Mouse (Mus musculus): ENCODE results near the gene Stat2. TPM values are rescaled to one million over a fixed set of nuclear protein-coding genes. Genes with fewer than 3 reads are reported as not detected.

Stat2 gene
- 10.5 and 14.0 TPM in 2 replicates for polyA plus RNA-seq (2015; fragmentation: Nextera tagmentation; extraction: Ambion mirVana)

DNA sequence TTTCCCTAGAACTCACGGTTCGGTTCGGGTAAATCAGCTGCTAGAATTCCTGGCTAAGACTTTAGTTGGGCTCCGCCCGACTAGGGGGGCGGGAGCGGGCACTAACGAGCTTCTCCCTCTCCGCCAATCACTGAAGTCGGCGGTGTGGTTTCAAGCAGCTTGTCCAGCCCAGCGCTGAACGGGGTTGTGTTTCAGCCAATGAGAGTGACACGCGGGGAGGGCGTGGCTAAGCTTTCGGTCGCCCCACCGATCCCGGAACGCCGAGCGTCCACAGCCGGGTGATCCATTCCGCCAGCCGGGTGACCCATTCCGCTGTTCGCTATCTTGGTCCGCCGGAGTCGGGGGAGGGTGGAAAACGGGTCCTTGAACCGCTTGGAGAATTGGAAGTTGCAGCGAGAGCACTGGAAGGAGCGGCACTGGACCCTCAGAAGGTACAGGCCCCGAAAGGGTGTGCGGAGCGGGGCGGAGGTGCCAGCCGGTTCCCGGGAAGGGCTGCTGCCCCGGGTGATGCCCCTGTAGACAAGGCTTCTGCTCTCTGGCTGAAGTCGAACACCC, at the start of gene Stat2:
TSS of gene Stat2 (plus strand) at position 273 of the 555 bp plus-strand sequence.
- peaks cover 14% of the 10 kb centered on the region; the same call in 1 of the 2 replicates for H3K4me1 ChIP-seq
- peak within 1 kb of the TSS; percentile 68 for H3K9ac ChIP-seq
- WGBS: under 1% methylated on average over 43 of the region's 43 CpGs
- H3K4me3 ChIP-seq: peak within 1 kb of the TSS; percentile 72
- no peaks in the 10 kb centered on the region for H3K27me3 ChIP-seq
- H3K36me3 ChIP-seq: no peaks in the 10 kb centered on the region
- peak; percentile 100 for ATAC-seq (ENCODE audit: borderline replicate concordance, extremely low read depth, low FRiP score, low TSS enrichment)
- H3K27ac ChIP-seq: peak within 1 kb of the TSS; percentile 54
- no peaks in the 10 kb centered on the region for H3K9me3 ChIP-seq
- H3K4me2 ChIP-seq: peak within 1 kb of the TSS; percentile 65

GRCm38 (mm10) chr10:128221533-128222286, 48.6 kb upstream of the Stat2 start:
- no peaks in the 10 kb centered on the region for H3K36me3 ChIP-seq
- no peak for ATAC-seq (ENCODE audit: borderline replicate concordance, extremely low read depth, low FRiP score, low TSS enrichment)
- H3K27me3 ChIP-seq: no peaks in the 10 kb centered on the region
- H3K27ac ChIP-seq: no peak overlapping the region
- H3K4me2 ChIP-seq: no peak overlapping the region
- H3K9me3 ChIP-seq: no peaks in the 10 kb centered on the region
- 0 out of 2 replicates have a peak, but pooled peaks cover 2% of the 10 kb centered on the region for H3K4me1 ChIP-seq
- WGBS: 52% methylated on average over 16 of the region's 16 CpGs
- no peak overlapping the region for H3K4me3 ChIP-seq
- no peak overlapping the region for H3K9ac ChIP-seq

DNA sequence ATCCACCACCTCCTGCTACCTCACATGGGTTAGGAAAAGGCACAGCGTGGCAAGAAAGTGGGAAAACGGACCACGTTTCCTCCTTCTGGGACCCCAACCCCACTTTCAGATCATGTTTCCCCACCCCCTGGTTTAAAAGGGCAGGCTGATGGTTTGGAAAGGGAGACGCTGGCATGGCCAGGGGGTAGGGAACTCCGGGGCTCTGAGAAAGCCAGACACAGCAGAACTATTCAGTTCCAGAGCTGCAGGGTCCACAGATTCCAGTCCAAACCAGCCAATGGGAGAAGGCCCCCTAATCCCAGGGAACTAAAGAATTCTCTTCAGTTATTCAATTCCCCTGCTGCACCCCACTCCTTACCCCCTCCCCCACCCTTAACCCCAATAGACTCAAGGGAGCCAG, 45.3 kb upstream of the Stat2 start:
- Histone ChIP-seq H3K4me1 (0 out of 2 replicates have a peak, but pooled peaks cover 2% of the 10 kb centered on the region), H3K4me3 (no peak overlapping the region), H3K9ac (no peak overlapping the region), H3K36me3 (no peaks in the 10 kb centered on the region), H3K9me3 (no peaks in the 10 kb centered on the region), H3K4me2 (no peak overlapping the region), H3K27ac (no peak overlapping the region), H3K27me3 (no peaks in the 10 kb centered on the region)
- 52% methylated on average over 5 of the region's 5 CpGs for whole genome bisulfite sequencing
- ATAC-seq (ENCODE audit: borderline replicate concordance, extremely low read depth, low FRiP score, low TSS enrichment): no peak

GRCm38 (mm10) chr10:128225538-128225937, 44.8 kb upstream of the Stat2 start, which contains the start of gene Mip:
Mip (plus strand) TSS chr10:128225838.
- Histone ChIP-seq H3K4me1 (0 out of 2 replicates have a peak, but pooled peaks cover 2% of the 10 kb centered on the region), H3K9me3 (no peaks in the 10 kb centered on the region), H3K4me2 (no peak within 1 kb of the TSS), H3K36me3 (no peaks in the 10 kb centered on the region), H3K4me3 (no peak within 1 kb of the TSS), H3K27ac (no peak within 1 kb of the TSS), H3K9ac (no peak within 1 kb of the TSS), H3K27me3 (no peaks in the 10 kb centered on the region)
- WGBS: 54% methylated on average over 4 of the region's 4 CpGs
- no peak; the same call in 1 of the 2 replicates for ATAC-seq (ENCODE audit: borderline replicate concordance, extremely low read depth, low FRiP score, low TSS enrichment)

- WGBS: 68% methylated on average over 9 of the region's 9 CpGs
- Histone ChIP-seq H3K9me3 (no peaks in the 10 kb centered on the region), H3K27ac (no peak overlapping the region), H3K4me3 (no peak overlapping the region), H3K27me3 (no peaks in the 10 kb centered on the region), H3K4me1 (peaks cover 7% of the 10 kb centered on the region), H3K4me2 (no peak overlapping the region), H3K36me3 (no peaks in the 10 kb centered on the region), H3K9ac (no peak overlapping the region)
- no peak for ATAC-seq (ENCODE audit: borderline replicate concordance, extremely low read depth, low FRiP score, low TSS enrichment)
These were observed 42.8 kb upstream of the Stat2 start for GRCm38 (mm10) chr10:128227592-128227991.

DNA sequence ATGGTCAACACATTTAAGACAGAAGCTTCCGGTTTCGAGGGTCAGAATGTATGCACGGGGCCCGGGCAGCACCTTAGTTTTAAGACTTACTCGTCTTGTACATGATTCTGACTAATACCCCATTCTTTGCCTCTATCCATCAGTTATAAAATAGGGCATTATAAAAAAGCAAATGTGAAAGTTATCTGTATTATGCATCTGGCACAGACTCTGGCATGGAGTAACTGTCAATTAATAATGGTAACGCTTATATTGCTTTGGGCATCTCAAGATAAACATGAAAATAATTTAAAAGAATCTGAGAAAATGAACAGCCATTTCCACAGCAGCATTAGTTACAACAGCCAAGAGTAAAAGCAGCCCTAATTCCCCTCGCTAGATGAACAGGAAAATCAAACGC, 42.4 kb upstream of the Stat2 start:
- ATAC-seq (ENCODE audit: borderline replicate concordance, extremely low read depth, low FRiP score, low TSS enrichment): no peak
- no peak overlapping the region for H3K27ac ChIP-seq
- no peak overlapping the region for H3K9ac ChIP-seq
- no peak overlapping the region for H3K4me3 ChIP-seq
- WGBS: 86% methylated on average over 8 of the region's 8 CpGs
- no peak overlapping the region for H3K4me2 ChIP-seq
- H3K9me3 ChIP-seq: no peaks in the 10 kb centered on the region
- H3K4me1 ChIP-seq: peaks cover 10% of the 10 kb centered on the region
- H3K27me3 ChIP-seq: no peaks in the 10 kb centered on the region
- H3K36me3 ChIP-seq: no peaks in the 10 kb centered on the region

GRCm38 (mm10) chr10:128230582-128230981, 39.8 kb upstream of the Stat2 start:
- Histone ChIP-seq H3K27ac (no peak overlapping the region), H3K27me3 (no peaks in the 10 kb centered on the region), H3K9ac (no peak overlapping the region), H3K4me2 (no peak overlapping the region), H3K9me3 (no peaks in the 10 kb centered on the region), H3K4me1 (peaks cover 14% of the 10 kb centered on the region), H3K4me3 (no peak overlapping the region), H3K36me3 (0 out of 2 replicates have a peak, but pooled peaks cover 3% of the 10 kb centered on the region)
- WGBS: 72% methylated on average over 12 of the region's 12 CpGs
- ATAC-seq (ENCODE audit: borderline replicate concordance, extremely low read depth, low FRiP score, low TSS enrichment): no peak

DNA sequence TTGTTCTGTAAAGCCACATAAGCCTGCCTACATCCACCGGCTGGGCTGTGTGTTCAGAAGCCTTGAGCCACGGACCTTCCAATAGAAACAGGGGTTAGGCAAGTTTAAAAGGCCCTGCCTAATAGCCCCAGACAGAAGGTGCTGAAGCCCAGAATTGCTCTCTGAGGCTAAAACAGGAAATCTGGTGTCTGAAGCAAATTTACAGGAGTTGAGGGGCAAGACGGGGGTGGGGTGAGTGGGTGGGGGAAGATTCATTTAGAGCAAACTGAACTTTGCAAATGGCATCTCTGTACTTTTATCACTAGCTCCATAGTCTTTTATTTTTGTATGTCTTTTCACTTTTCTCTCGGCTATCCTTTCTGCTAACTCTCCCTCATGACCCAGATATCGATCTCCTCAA, 39.2 kb upstream of the Stat2 start:
- H3K27ac ChIP-seq: peak overlapping the region; percentile 96
- peak overlapping the region; percentile 64 for H3K4me2 ChIP-seq
- H3K27me3 ChIP-seq: no peaks in the 10 kb centered on the region
- H3K4me3 ChIP-seq: peak overlapping the region; percentile 69
- peak overlapping the region; percentile 69; the same call in 1 of the 2 replicates for H3K9ac ChIP-seq
- no peaks in the 10 kb centered on the region for H3K9me3 ChIP-seq
- H3K4me1 ChIP-seq: peaks cover 14% of the 10 kb centered on the region
- WGBS: 9% methylated on average over 5 of the region's 5 CpGs
- H3K36me3 ChIP-seq: 0 out of 2 replicates have a peak, but pooled peaks cover 3% of the 10 kb centered on the region
- ATAC-seq (ENCODE audit: borderline replicate concordance, extremely low read depth, low FRiP score, low TSS enrichment): no peak

DNA sequence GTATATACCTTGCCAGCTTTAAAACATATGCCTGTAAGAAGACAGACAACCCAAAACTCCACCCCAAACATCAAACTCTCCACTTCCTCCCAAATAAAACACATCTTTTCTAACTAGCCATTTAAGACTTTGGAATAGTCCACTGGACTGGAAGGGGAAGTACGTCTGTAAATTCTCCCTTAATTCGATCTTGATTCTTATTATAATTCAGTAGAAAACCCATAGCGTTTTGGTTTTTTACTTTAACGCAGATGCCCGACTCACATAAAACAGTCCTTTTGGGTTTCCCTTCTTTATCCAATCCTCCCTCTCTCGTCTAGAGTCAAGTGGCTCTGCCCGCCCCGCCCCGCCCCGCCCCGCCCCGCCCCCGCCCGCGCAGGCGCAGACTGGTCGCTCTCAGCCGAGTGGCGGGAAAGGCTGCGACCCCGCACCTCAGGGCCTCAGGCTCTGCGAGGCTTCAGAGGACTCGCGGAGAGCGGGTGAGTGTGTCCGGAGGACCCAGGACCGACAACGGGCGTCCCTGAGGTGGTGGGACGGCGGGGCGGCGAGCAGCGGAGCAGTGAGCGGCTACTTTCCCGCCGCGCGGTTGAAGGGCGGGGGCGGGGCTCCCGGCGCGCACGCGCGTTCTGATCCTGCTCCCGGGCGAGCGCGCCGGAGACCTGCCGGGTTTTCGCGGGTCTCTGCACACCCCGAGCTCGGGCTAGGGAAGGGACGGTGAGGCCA, 38.5 kb upstream of the Stat2 start, which contains the start of gene Timeless:
TSS of gene Timeless (plus strand) at position 369 of the 723 bp plus-strand sequence.
- H3K4me2 ChIP-seq: peak within 1 kb of the TSS; percentile 64
- WGBS: under 1% methylated on average over 49 of the region's 58 CpGs
- H3K9me3 ChIP-seq: no peaks in the 10 kb centered on the region
- peak within 1 kb of the TSS; percentile 69 for H3K9ac ChIP-seq
- no peaks in the 10 kb centered on the region for H3K27me3 ChIP-seq
- peak within 1 kb of the TSS; percentile 69 for H3K4me3 ChIP-seq
- H3K27ac ChIP-seq: peak within 1 kb of the TSS; percentile 96
- 0 out of 2 replicates have a peak, but pooled peaks cover 3% of the 10 kb centered on the region for H3K36me3 ChIP-seq
- peaks cover 14% of the 10 kb centered on the region for H3K4me1 ChIP-seq
- ATAC-seq (ENCODE audit: borderline replicate concordance, extremely low read depth, low FRiP score, low TSS enrichment): peak; percentile 93

- H3K9me3 ChIP-seq: no peaks in the 10 kb centered on the region
- H3K4me3 ChIP-seq: peak overlapping the region; percentile 69
- no peaks in the 10 kb centered on the region for H3K27me3 ChIP-seq
- H3K9ac ChIP-seq: peak overlapping the region; percentile 69
- under 1% methylated on average over 14 of the region's 14 CpGs for WGBS
- H3K4me1 ChIP-seq: peaks cover 14% of the 10 kb centered on the region
- peak; percentile 41; the same call in 1 of the 2 replicates for ATAC-seq (ENCODE audit: borderline replicate concordance, extremely low read depth, low FRiP score, low TSS enrichment)
- H3K36me3 ChIP-seq: 0 out of 2 replicates have a peak, but pooled peaks cover 3% of the 10 kb centered on the region
- H3K4me2 ChIP-seq: peak overlapping the region; percentile 64
- peak overlapping the region; percentile 96 for H3K27ac ChIP-seq
These were observed 37.9 kb upstream of the Stat2 start for GRCm38 (mm10) chr10:128232420-128232985.

DNA sequence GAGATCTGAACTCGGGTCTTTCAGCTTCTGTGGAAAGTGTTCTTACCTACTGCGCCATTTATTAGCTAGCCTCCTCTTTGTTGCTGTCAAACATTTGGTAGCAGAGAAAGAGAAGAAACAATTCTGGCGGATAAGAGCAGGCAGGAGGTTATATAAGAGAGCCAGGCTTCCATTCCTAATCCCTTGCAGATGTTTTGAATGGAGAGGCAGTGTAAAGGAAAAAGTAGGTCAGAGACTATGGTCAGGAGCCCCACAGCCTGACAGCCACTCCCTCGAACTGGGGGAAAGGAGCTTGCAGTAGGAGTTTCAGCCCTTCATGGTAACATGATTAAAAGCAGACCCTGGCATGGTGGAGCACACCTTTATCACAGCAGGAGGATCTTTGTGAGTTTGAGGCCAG, 34.0 kb upstream of the Stat2 start:
- ATAC-seq (ENCODE audit: borderline replicate concordance, extremely low read depth, low FRiP score, low TSS enrichment): no peak
- peaks cover 21% of the 10 kb centered on the region for H3K36me3 ChIP-seq
- 71% methylated on average over 4 of the region's 4 CpGs for WGBS
- no peaks in the 10 kb centered on the region for H3K9me3 ChIP-seq
- H3K27ac ChIP-seq: no peak overlapping the region
- no peak overlapping the region for H3K4me2 ChIP-seq
- no peak overlapping the region for H3K4me3 ChIP-seq
- peaks cover 8% of the 10 kb centered on the region for H3K4me1 ChIP-seq
- H3K9ac ChIP-seq: no peak overlapping the region
- H3K27me3 ChIP-seq: no peaks in the 10 kb centered on the region

Measured in lung, embryonic 15.5 days (tissue).